Comparison of ENCODE assay signal across 11 mouse cellular contexts in genomic region chr2:30670836-30671586, GRCm38 (mm10).
DNase-seq lines count a peak whose midpoint lies in the region; ATAC-seq and TF ChIP-seq lines count a peak whose summit lies in the region.
"Had no signal": no experiment of that assay in that cellular context is flagged by ENCODE, and none has a peak within 500 bp of the region (broad histone marks: within the 10 kb centered on the region; RNA-seq: fewer than 3 reads in every experiment).

No protein-coding gene starts in this region.

- intact Hi-C loops in left cerebral cortex, postnatal 4 days (cut with DNase I) = no loop called here

- ATAC-seq in forebrain, embryonic 12.5 days (ENCODE audit: low FRiP score) = no peak
- ATAC-seq in forebrain, postnatal 0 days = no peak
- ATAC-seq in hindbrain, embryonic 15.5 days (ENCODE audit: low FRiP score, low read depth) = no peak
- no peak for ATAC-seq in neural tube, embryonic 13.5 days (ENCODE audit: low read depth)
- ATAC-seq: intestine, postnatal 0 days; liver, embryonic 12.5 days had no signal

- H3K9ac ChIP-seq in forebrain, embryonic 12.5 days = no peak overlapping the region
- H3K9ac ChIP-seq in forebrain, postnatal 0 days = no peak overlapping the region
- no peak overlapping the region for H3K9ac ChIP-seq in hindbrain, embryonic 15.5 days
- peak overlapping the region; percentile 61; the same call in 1 of the 2 replicates for H3K9ac ChIP-seq in neural tube, embryonic 13.5 days
- H3K9ac ChIP-seq: liver, embryonic 12.5 days had no signal

- H3K27me3 ChIP-seq in forebrain, embryonic 12.5 days = 0 out of 2 replicates have a peak, but pooled peaks cover 11% of the 10 kb centered on the region
- no peaks in the 10 kb centered on the region for H3K27me3 ChIP-seq in forebrain, postnatal 0 days (ENCODE audit: insufficient read depth, low read length)
- no peaks in the 10 kb centered on the region for H3K27me3 ChIP-seq in hindbrain, embryonic 15.5 days
- H3K27me3 ChIP-seq in neural tube, embryonic 13.5 days = no peaks in the 10 kb centered on the region

- no peak for TF ChIP-seq CTCF in forebrain, postnatal 0 days (IDR thresholded peaks at IDR 0.05; ENCODE audit: low read depth)

- 72% methylated on average over 5 of the region's 5 CpGs for WGBS in forebrain, embryonic 12.5 days
- 70% methylated on average over 5 of the region's 5 CpGs for WGBS in forebrain, postnatal 0 days
- 72% methylated on average over 5 of the region's 5 CpGs for WGBS in hindbrain, embryonic 15.5 days
- 79% methylated on average over 5 of the region's 5 CpGs for WGBS in neural tube, embryonic 13.5 days

- no peak overlapping the region for H3K4me2 ChIP-seq in forebrain, embryonic 12.5 days
- no peak overlapping the region for H3K4me2 ChIP-seq in forebrain, postnatal 0 days (ENCODE audit: low read depth)
- H3K4me2 ChIP-seq in hindbrain, embryonic 15.5 days = no peak overlapping the region
- H3K4me2 ChIP-seq in neural tube, embryonic 13.5 days = no peak overlapping the region
- H3K4me2 ChIP-seq: liver, embryonic 12.5 days had no signal

- H3K27ac ChIP-seq in forebrain, embryonic 12.5 days = 0 out of 2 replicates have a peak overlapping the region, but pooled peaks have one; percentile 65
- H3K27ac ChIP-seq in forebrain, postnatal 0 days (ENCODE audit: low read depth, low read length) = no peak overlapping the region
- H3K27ac ChIP-seq in hindbrain, embryonic 15.5 days (replicated peaks) = peak overlapping the region; percentile 69
- peak overlapping the region; percentile 83 for H3K27ac ChIP-seq in neural tube, embryonic 13.5 days (replicated peaks)
- H3K27ac ChIP-seq: liver, embryonic 12.5 days; macrophage had no signal

- no peak overlapping the region for H3K4me3 ChIP-seq in forebrain, embryonic 12.5 days (replicated peaks)
- no peak overlapping the region for H3K4me3 ChIP-seq in forebrain, postnatal 0 days (ENCODE audit: low read depth, low read length)
- no peak overlapping the region for H3K4me3 ChIP-seq in hindbrain, embryonic 15.5 days
- H3K4me3 ChIP-seq in neural tube, embryonic 13.5 days = no peak overlapping the region
- H3K4me3 ChIP-seq: liver, embryonic 12.5 days had no signal

- H3K4me1 ChIP-seq in forebrain, embryonic 12.5 days = peaks cover 30% of the 10 kb centered on the region
- peaks cover 9% of the 10 kb centered on the region for H3K4me1 ChIP-seq in forebrain, postnatal 0 days (ENCODE audit: insufficient read depth)
- H3K4me1 ChIP-seq in hindbrain, embryonic 15.5 days (replicated peaks) = peaks cover 36% of the 10 kb centered on the region
- H3K4me1 ChIP-seq in neural tube, embryonic 13.5 days (replicated peaks) = peaks cover 47% of the 10 kb centered on the region

- DNase-seq in forebrain, postnatal 0 days = no peak
- DNase-seq in left cerebral cortex, postnatal 4 days = peak; percentile 52
- no peak for DNase-seq in left cerebral cortex, adult 9 months (ENCODE audit: low spot score in 2 of 2)
- DNase-seq in lung, postnatal 14 days = no peak
- no peak for DNase-seq in urinary bladder, postnatal 10 days (ENCODE audit: low spot score)

- no peaks in the 10 kb centered on the region for H3K36me3 ChIP-seq in forebrain, embryonic 12.5 days (replicated peaks)
- no peaks in the 10 kb centered on the region for H3K36me3 ChIP-seq in forebrain, postnatal 0 days (ENCODE audit: insufficient read depth)
- H3K36me3 ChIP-seq in hindbrain, embryonic 15.5 days = no peaks in the 10 kb centered on the region
- no peaks in the 10 kb centered on the region for H3K36me3 ChIP-seq in neural tube, embryonic 13.5 days
- H3K36me3 ChIP-seq: liver, embryonic 12.5 days had no signal

- H3K9me3 ChIP-seq in forebrain, embryonic 12.5 days = no peaks in the 10 kb centered on the region
- no peaks in the 10 kb centered on the region for H3K9me3 ChIP-seq in forebrain, postnatal 0 days (ENCODE audit: low read length)
- no peaks in the 10 kb centered on the region for H3K9me3 ChIP-seq in hindbrain, embryonic 15.5 days
- no peaks in the 10 kb centered on the region for H3K9me3 ChIP-seq in neural tube, embryonic 13.5 days
- H3K9me3 ChIP-seq: liver, embryonic 12.5 days had no signal
